Mouse (Mus musculus) heart, adult 2 months (tissue): ENCODE measurements at regions not wholly inside any gene's neighbourhood (a gene's known extent, or its start where the extent isn't known, plus 50 kb on each side); places are given as distances from the start of the nearest gene placed in this dataset.

Experiments
- CTCF ChIP-seq: fragments of 200-600 bp; IDR thresholded peaks from 2 replicates; pipeline ENCODE4 v1.8.1; 2022; ENCODE audit warnings: antibody characterized with exemption, mild to moderate bottlenecking, moderate library complexity
- POLR2A ChIP-seq: fragments of 200-500 bp; IDR thresholded peaks from 2 replicates; pipeline ENCODE4 v1.6.1; 2011; ENCODE audit warnings: mild to moderate bottlenecking, low read depth, low read length, control low read depth; ENCODE audit not compliant: insufficient read depth

- no peak for TF ChIP-seq CTCF
- no peak for TF ChIP-seq POLR2A
Measured at GRCm38 (mm10) chr1:92736411-92736810, 87.8 kb upstream of the Otos start.
